Mouse (Mus musculus) small intestine, adult 2 months (tissue): Measurements from ENCODE around the gene Atp5f1.

Source experiments
- CTCF ChIP-seq: fragments of 200-500 bp; IDR thresholded peaks from 2 replicates; pipeline ENCODE4 v1.5.1; 2012; ENCODE audit warnings: low read depth, mild to moderate bottlenecking, control low read depth, inconsistent platforms, low read length, moderate library complexity, mixed read lengths; ENCODE audit not compliant: insufficient replicate concordance, insufficient read length; ENCODE audit errors: extremely low read depth
- POLR2A ChIP-seq: fragments of 200-500 bp; IDR thresholded peaks from 2 replicates; pipeline ENCODE4 v1.6.1; 2012; ENCODE audit warnings: low read depth, mild to moderate bottlenecking, control low read depth, inconsistent platforms, low read length, moderate library complexity

- no peak for TF ChIP-seq CTCF
- TF ChIP-seq POLR2A: no peak
Observed at GRCm38 (mm10) chr3:105896811-105897210, 63.1 kb downstream of the Atp5f1 start.
